Mouse (Mus musculus): ENCODE results near the gene Tmcc2.

Gene Tmcc2

GRCm38 (mm10) chr1:132390691-132391579, at the start of gene Tmcc2:
Gene Tmcc2 (minus strand): TSS chr1:132391281.
- DNase-seq = peak; percentile 52 to 60

DNA sequence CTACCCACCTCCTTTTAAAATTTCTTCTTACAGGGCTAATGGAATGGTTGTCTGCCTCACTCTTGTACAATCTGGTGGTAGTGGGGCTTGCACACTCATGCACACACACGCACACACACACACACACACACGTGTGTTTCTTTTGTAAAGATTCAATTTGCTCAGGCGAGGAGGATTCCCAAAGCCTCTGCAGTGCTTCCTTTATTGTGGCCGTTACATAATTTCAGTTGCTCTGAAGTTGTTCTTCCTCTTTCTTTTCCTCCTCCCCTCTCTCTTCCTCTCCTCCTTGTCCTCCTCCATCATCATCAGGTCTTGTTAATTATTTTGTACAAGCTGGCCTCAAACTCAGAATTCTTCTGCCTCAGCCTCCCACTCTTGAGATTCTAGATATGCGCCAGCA, 46.3 kb upstream of the Tmcc2 start:
- no peak for DNase-seq

GRCm38 (mm10) chr1:132436960-132437359, 45.9 kb upstream of the Tmcc2 start:
- no peak for DNase-seq

DNA sequence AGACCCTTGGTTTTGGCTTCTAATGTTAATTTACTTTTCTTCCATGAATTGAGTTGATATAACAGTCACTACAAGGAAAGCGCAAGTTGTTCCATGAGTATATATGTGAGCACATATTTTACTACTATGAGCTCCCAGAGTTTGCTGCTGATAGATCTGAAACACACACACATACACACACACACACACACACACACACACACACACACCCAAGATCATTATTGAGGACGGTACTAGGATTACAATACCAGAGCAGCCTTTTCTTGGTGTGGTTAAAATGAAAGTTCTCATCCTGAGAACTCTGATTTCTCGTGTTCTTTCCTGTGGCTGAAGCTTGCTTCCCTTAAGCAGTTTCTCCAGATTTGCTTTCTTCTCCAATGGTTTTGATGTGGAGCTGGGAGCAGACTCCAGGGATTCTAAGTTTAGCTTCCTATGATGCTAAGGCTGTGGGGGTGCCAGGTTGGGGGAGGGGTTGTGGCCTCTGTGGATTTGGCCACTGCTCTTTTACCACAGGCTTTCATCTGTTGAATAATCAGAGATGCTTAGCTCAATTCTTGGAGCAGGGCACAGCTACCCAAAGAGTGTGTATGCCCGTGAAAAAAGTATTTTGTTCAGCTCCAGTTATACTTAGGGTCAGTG, 45.4 kb upstream of the Tmcc2 start:
- peak; percentile 20 to 29 for DNase-seq

DNA sequence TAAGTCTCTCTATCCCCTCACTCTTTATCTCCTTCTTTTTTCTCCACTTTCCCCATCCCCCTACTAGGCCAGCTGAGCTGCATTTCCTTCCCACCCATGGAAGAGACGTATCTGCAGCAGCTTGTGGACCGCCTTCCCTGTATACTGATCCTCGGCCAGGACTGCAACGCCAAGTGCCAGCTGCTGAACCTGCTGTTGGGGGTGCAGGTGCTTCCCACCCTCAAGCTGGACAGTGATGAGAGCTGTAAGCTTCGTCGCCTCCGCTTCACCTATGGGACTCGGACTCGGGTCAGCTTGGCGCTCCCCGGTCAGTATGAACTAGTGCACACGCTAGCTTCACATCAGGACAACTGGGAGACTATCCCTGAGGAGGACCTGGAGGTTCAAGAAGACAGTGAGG, 43.0 kb upstream of the Tmcc2 start:
- no peak for DNase-seq

GRCm38 (mm10) chr1:132433349-132433748, 42.3 kb upstream of the Tmcc2 start:
- DNase-seq = no peak

DNA sequence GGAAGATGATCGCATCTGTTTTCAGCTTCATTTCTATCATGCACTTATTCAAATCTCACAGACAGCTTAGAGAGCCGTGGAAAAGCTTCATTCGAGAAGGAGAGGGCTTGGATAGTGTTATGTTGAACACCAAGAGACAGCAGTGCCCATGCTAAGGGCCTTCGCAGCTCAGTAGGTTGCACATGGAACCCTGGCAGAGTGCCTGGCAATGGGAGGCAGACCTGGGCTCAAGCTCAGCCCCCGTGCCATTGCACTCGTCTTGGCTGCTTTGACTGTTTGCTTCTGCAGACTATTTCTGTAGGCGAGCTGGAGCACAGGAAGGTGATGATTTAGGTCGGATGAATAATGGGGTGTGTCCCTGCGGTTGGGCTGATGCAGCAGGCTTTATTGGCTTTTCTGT, 40.6 kb upstream of the Tmcc2 start:
- peak; percentile 39 to 50 for DNase-seq

DNA sequence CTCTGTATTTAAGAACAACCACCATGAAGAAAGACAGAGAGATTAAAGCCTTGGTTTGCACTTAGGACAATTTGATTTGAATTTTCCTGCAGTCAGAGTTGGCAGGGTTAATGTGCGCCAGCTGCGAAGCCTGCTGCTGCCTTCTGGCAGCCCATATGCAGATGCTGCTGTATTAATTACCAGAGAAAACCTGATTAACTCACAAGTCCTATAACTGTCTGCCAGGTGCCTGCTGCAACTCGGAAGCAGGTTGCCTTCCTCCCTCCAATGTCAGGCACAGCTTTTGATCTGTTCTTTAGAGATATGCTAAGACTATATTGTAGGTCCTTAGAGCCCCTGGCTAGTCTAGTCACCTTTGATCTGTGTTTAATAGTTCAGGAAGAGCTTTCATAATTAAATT, 39.7 kb upstream of the Tmcc2 start:
- peak in 1 of 2 experiments; percentile 9 for DNase-seq

GRCm38 (mm10) chr1:132425600-132425999, 34.5 kb upstream of the Tmcc2 start:
- DNase-seq = no peak

DNA sequence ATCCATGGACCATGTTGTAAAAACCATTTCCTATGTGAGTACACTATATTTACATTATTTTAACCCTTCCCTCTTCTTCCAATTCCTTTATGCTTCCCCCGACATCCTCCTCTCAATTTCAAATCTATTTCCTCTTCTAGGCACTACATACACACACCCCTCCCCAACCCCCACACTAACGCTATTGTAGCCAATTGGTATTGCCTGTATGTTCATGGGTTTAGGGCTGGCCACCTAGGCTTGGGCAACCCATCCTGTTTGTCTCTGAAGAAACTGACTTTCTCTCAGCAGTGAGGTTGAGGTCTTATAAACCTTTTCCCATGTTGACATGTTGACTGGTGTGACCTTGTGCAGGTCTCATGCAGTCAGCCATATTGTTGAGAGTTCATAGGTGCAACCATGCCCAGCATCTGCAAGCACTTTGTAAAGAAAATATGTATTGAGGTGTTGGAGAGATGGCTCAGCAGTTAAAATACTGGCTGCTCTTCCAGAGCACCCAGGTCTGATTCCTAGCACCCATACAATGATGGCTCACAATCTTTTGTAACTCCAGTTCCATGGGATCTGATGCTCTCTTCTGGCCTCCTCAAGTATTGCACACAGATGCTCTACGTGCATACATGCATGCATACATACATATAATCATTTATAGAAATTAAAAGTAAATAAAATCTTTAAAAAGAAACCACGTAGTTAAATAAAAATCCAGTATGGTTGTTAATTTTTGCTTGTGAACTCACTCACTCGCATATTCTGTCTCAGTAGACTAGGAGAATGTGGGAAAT, 32.0 kb upstream of the Tmcc2 start:
- no peak for DNase-seq

DNA sequence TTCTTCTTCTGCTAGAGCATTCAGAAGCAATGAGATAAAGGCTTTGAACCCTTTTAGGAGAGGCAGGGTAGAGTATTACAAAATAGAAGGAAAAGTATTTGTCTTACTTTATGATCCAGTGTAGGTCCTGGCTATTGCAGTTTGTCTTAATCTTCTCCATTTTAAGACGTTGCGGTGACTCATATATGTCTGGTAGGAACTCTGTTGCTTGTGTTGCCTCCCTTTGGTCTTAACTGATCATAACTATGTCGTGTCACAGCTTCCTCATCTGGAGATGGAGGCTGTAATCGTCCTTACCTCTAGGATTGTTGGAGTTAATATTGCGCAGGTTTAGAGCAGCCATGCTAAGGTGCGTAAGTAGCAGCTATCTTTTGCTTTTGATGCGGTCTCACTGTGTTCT, 29.6 kb upstream of the Tmcc2 start:
- no peak for DNase-seq

DNA sequence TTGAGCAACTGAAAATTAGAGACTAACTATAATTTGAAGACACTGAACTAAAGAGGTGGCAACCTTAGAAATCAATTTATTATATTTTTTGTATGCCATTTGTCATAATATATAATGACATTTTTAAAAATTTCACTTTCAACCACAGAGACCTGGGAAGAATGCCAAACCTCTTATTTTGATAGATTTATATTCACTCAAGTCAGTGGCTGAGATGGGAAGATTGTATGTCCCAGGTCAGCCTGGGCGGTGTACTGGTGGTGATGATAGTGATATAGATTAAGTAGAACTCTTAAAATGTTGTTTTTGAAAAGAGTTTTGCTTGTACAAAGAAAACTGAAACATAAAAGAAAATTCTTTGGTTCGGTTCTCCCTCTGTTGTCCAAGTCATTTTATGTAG, 29.1 kb upstream of the Tmcc2 start:
- no peak for DNase-seq

- DNase-seq = peak; percentile 96 to 97
These were observed 26.5 kb upstream of the Tmcc2 start, which contains the start of gene Dstyk for GRCm38 (mm10) chr1:132417319-132418251. Gene Dstyk (plus strand): TSS chr1:132417555.

DNA sequence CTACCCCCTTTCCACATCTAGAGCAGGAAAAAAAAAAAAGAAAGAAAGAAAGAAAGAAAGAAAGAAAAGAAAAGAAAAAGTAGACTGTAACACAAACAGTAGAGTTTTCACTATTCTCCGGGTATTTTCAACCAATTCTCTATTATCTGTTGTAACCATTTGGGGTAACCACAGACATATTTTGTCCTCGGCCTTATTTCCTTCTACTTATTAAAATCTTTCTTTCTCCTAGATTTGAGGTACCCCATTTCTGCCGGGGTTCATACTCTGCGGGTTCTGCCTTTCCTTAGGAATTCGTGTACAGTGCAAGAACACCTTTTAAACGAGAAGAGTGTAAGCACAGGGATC, 25.8 kb upstream of the Tmcc2 start:
- no peak for DNase-seq

- DNase-seq = peak in 1 of 2 experiments; percentile 10
These were observed 25.3 kb upstream of the Tmcc2 start for GRCm38 (mm10) chr1:132416244-132416942.

- DNase-seq = no peak
These were observed 19.6 kb upstream of the Tmcc2 start for GRCm38 (mm10) chr1:132410657-132411056.

DNA sequence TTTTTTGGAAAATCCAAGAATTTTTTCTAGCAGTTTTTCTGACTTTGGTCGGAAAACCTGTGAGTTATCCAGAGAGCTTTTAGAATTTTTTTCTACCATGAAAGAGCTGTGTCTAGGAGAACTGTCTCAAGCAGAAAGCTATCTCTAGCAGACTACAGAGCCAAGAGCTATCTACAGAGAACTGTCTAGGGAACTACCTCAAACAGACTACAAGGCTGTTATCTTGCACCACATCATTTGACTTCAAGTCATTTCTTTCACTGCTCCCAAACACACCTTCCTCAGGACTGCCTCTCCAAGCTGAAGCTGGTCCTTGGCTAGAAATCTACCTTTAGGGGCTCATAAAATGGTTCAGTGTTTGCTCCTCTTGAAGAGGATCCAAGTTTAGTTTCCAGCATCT, 10.8 kb upstream of the Tmcc2 start:
- DNase-seq = no peak

DNA sequence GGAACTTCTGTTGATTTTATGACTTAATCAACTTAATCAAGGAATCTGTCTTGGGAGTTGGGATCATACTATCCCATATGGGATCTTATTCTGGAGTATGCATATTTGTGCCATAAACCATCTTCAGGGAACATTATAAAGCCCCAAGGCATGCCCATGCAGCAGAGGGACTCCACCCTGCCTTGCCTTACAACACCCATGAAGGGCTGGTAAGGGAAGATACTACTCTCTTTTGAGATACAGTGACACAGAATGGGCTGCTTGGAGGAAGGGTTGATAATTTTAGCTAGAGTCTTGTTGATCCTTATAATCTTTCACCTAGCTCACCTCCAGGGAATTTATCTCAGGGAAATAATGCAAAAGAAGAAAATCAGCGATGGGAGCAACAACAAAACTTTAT, 9.5 kb upstream of the Tmcc2 start:
- no peak for DNase-seq

DNA sequence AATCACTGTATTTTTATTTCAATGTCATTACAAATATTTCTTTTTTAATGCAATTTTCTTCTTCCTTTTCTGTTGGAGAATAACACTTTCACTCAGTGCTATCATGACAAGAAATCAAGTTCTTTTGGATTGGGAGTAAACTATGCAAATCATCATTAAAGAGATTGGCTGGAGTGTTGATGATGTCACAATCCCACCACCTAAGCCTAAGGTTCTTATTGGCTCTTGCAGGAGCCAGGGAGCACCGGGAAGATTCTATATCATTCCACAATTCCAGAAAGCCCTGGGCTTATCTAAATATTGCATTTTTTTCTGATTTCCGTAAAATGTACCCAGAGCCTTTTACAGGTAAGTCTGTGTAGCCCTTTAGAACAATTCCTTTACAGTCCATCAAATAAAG, 5.6 kb upstream of the Tmcc2 start:
- DNase-seq = no peak

- DNase-seq = no peak
These were observed 1.8 kb upstream of the Tmcc2 start for GRCm38 (mm10) chr1:132392872-132393271.

DNA sequence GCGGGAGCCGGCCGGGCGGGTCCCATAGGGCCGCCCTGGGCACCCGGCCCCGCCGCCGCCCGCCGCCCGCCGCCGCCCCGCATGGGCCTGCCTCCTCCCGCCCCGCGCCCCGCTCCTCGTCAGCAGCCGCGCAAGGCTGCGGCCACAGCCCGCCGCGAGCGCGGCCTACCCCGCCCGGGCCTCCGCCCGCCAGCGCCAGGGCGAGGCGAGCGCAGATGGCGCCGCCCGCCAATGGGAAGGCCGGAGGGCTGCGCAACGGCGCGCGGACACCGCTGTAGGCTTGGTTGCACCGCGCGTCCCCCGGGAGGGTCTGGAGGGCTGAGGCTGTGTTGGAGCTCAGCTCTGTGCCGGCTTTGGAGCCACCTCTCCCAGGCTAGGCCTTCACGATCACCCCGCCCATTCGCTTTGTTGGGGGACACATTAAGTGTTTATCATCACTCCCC, 520 bp upstream of the Tmcc2 start:
- peak; percentile 79 to 85 for DNase-seq

Data from kidney, postnatal 4 days (tissue).